In the genomic region with DNA sequence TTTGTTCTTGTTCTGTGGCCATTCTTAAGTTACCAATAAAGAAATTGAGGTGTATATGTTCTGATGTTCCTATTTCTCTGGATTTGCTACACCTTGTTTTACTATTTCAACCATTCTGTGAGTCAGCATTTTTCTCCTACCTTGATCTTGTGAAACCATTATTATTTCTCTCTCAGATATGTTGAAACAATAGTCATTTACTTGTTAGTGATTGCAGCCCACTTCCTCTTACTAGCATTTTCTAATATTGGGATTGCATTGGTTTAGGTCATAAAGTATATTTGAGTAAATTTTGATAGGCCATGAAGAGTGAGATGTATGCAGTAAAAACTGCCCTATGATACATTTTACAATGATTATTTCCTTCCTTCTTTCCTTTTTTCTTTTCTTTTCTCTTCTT, we compare ENCODE assay signal across 28 mouse cellular contexts. TPM values are rescaled to one million over a fixed set of nuclear protein-coding genes. Genes with fewer than 3 reads are reported as not detected.
"Had no signal": no experiment of that assay in that cellular context is flagged by ENCODE, and none has a peak within 500 bp of the region (broad histone marks: within the 10 kb centered on the region; RNA-seq: fewer than 3 reads in every experiment).

No protein-coding gene starts in this region.

- ATAC-seq: hindbrain, postnatal 0 days; intestine, embryonic 16.5 days had no signal

- H3K9me3 ChIP-seq: heart, embryonic 13.5 days; heart, embryonic 15.5 days; hindbrain, embryonic 13.5 days; hindbrain, embryonic 15.5 days; kidney, embryonic 15.5 days; limb, embryonic 10.5 days; limb, embryonic 12.5 days had no signal

- H3K27ac ChIP-seq: gastrocnemius, adult 2 months; heart, adult 2 months; heart, embryonic 13.5 days; heart, embryonic 15.5 days; hindbrain, embryonic 13.5 days; hindbrain, embryonic 15.5 days; hindbrain, postnatal 0 days; kidney, embryonic 15.5 days; kidney, postnatal 0 days; layer of hippocampus, adult 2 months; left cerebral cortex, adult 2 months; limb, embryonic 10.5 days; limb, embryonic 12.5 days; liver, embryonic 14.5 days had no signal

- DNase-seq: gastrocnemius, adult 2 months; gastrocnemius, postnatal 10 days; gastrocnemius, postnatal 25 days; heart, adult 11 months; heart, adult 2 months; heart, postnatal 14 days; heart, postnatal 36 days; kidney, adult 11 months; kidney, adult 2 months; kidney, adult 9 months; kidney, postnatal 25 days; kidney, postnatal 4 days; liver had no signal

- H3K4me1 ChIP-seq: hindbrain, embryonic 13.5 days; hindbrain, embryonic 15.5 days; limb, embryonic 10.5 days had no signal

- H3K4me3 ChIP-seq: gastrocnemius, adult 2 months; heart, adult 2 months; heart, embryonic 13.5 days; heart, embryonic 15.5 days; hindbrain, embryonic 13.5 days; hindbrain, embryonic 15.5 days; kidney, embryonic 15.5 days; layer of hippocampus, adult 2 months; left cerebral cortex, adult 2 months; limb, embryonic 10.5 days; limb, embryonic 12.5 days had no signal

- H3K27me3 ChIP-seq: heart, embryonic 13.5 days; heart, embryonic 15.5 days; hindbrain, embryonic 13.5 days; hindbrain, embryonic 15.5 days; kidney, embryonic 15.5 days; limb, embryonic 12.5 days had no signal

- H3K36me3 ChIP-seq: heart, embryonic 13.5 days; heart, embryonic 15.5 days; hindbrain, embryonic 13.5 days; hindbrain, embryonic 15.5 days; kidney, embryonic 15.5 days; limb, embryonic 10.5 days; limb, embryonic 12.5 days had no signal

- H3K4me2 ChIP-seq: heart, embryonic 11.5 days; heart, embryonic 13.5 days; heart, embryonic 15.5 days; hindbrain, embryonic 13.5 days; hindbrain, embryonic 15.5 days; kidney, embryonic 15.5 days; limb, embryonic 12.5 days; liver, embryonic 11.5 days had no signal

- H3K9ac ChIP-seq: heart, embryonic 13.5 days; heart, embryonic 15.5 days; hindbrain, embryonic 13.5 days; hindbrain, embryonic 15.5 days; kidney, embryonic 15.5 days; limb, embryonic 12.5 days; liver, embryonic 14.5 days had no signal

RNA-seq across cellular contexts. Expression of gene Pclaf, which starts 38.4 kb away (rescaled TPM):
- total RNA-seq: gastrocnemius, adult 2 months; left cerebral cortex, adult 2 months had no signal
